Mouse (Mus musculus): Measurements from ENCODE around the gene Ccnb1.

DNA sequence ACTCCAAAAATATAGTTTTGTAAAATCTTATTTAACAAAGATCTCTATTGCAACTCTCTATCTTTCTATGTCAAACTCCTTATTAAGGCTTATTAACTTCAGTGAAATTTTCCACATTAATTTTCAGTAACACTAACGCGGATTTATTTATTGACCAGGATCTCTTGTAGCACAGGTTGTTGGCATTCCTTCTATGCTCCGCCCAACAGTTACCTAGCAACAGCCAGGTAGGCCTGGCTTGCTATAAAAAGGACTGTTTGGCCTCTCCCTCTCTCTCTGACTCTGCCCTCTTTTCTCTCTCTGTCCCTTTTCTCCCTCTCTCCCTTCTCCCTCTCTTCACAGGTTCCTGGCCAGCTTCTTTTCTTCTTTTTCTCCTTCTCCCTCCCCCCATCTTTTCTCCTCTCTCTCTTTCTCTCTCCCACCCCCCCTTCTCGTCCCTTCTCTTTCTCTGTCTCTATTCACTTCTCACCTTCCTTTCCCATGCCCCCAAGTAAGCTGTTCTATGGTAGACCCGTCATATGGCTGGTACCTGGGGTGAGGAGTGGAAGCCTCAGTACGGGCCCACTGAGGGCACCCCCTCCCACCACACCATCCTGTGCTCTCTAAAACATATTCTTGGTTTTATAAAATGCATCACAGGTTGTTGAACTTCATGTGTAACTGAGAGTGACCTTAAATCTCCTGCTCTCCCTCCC lies 1.1 kb upstream of the Ccnb1 start:
- TF ChIP-seq GATA1 (IDR thresholded peaks at IDR 0.05; ENCODE audit: low read length) (no peak), TAL1 (IDR thresholded peaks at IDR 0.05; ENCODE audit: low read length) (no peak)
